Mouse (Mus musculus) gastrocnemius, adult 2 months (tissue): Measurements from ENCODE around the gene Dstn. TPM values are rescaled to one million over a fixed set of nuclear protein-coding genes. Genes with fewer than 3 reads are reported as not detected.

Experiments used
- DNase-seq: peaks from one replicate; pipeline ENCODE4 v3.0.0; 2022
- H3K27ac ChIP-seq: fragments of 200-600 bp; 2 replicates; pipeline ENCODE4 v1.8.1; 2022; ENCODE audit warnings: mild to moderate bottlenecking
- H3K4me3 ChIP-seq: fragments of 200-600 bp; 2 replicates; pipeline ENCODE4 v1.8.1; 2022; ENCODE audit warnings: mild to moderate bottlenecking, moderate library complexity
- CTCF ChIP-seq: fragments of 200-600 bp; IDR thresholded peaks from 2 replicates; pipeline ENCODE4 v1.8.1; 2022; ENCODE audit warnings: antibody characterized with exemption, mild to moderate bottlenecking, moderate library complexity
- intact Hi-C: fragments of 180-260 bp; cut with DNase I; formaldehyde crosslinking; loops from one replicate; pipeline ENCODE4 v1.15.1; 2025
- total RNA-seq, 2 experiments: library from RNA; stranded (reverse); gene quantifications; 2 replicates each; pipeline ENCODE4 v1.2.3; 2021

The Dstn gene
- total RNA-seq, 2 experiments from 2014 or later: 24.9 to 28.2 TPM

DNA sequence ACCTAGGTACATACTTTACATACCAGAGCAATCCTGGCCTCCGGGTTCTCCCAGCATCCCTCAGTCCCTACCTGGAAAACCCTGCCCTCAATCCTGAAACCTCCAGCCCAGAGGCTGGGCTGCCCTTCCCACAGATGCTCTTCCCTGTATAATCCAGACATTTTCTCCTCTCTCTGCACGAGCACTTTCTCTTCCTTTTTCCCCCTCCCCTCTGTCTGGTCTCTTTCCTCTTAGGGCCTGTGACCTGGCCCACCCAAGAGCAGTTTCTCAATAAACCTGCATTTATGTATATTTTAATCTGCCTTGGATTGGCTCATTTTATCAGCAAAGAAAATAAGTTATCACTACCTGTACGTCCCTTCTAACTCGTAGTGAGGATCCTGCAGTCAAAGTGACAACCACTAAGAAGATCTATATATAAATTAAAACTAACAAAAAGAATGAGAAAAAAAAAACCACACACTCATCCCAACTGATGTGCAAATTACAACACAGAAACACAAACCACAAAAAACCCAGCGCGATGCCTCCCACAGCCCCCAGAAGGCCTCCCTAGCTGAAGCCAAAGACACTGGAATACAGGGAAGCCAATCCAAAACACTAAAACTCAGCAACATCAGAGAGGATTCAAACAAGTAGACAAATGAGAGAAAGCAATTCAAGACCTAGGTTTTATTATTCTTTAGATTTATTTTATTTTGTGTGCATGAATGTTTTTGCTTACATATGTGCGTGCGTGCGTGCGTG is 23.6 kb upstream of the Dstn start:
- TF ChIP-seq CTCF: no peak
- intact Hi-C loops: no loop called here
- no peak for DNase-seq
- Histone ChIP-seq H3K4me3 (no peak overlapping the region), H3K27ac (no peak overlapping the region)

DNA sequence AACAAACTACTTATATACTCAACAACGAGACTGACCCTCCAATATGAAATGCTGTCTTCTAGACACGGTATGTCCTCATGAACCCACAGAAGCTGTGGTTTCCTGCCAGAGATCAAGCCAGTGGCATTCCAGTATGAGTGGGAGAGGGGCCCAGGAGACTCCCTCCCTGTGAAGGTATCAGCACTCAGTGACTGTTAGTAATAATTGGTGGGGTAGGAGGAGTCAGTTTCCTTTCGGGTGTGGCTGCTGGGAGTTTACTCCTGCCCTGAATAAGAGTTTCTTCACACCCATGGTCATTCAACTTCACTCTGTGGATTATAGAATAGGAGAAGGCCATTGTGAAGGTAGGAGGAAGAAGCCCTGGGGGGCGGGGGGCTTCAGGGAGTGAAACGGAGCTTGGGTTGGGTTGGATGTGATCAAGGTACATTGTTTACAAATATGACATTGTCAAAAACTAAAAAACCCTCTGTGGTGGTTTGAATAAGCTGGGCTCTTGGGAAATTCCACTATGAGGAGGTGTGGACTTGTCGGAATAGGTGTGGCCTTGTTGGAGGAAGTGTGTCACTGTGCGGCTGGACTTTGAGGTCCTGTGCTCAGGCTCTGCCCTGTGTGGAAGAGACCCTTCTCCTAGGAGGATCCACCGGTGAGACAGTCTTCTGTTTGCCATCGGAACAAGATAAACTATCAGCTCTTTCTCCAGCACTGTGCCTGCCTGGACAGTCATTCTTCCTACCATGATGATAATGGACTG is 15.5 kb upstream of the Dstn start:
- intact Hi-C loops: no loop called here

DNA sequence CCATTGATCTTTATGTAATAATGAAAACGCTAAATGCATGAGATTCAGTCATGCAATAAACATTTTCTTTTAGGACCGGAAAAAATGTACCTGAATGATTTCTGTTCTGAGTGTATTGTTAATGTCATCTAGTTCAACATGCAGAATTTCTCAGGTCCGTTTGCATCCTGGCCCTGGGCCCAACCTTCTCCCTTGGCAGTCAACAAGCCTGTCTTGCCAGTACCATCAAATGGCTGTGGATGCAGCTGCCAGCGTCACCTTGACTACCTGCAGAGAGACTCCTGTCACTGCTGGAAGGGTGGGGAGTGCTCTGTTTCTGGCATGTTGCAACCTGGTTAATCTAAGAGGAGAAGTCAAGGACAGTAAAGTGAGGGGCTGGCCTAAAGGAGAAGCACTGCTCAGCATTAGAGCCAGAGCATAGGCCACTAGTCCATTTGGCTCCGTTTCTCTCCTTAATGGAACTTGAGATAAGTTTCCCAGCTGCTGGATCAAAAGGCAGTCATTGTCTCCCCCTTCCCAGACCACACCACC is 14.2 kb upstream of the Dstn start:
- Histone ChIP-seq H3K27ac (no peak overlapping the region), H3K4me3 (no peak overlapping the region)
- no peak for TF ChIP-seq CTCF
- DNase-seq: no peak
- intact Hi-C loops: no loop called here

More for the DNA sequence above, 15.5 kb upstream of the Dstn start:
- no peak overlapping the region for H3K27ac ChIP-seq
- no peak overlapping the region for H3K4me3 ChIP-seq
- no peak for DNase-seq
- no peak for TF ChIP-seq CTCF

DNA sequence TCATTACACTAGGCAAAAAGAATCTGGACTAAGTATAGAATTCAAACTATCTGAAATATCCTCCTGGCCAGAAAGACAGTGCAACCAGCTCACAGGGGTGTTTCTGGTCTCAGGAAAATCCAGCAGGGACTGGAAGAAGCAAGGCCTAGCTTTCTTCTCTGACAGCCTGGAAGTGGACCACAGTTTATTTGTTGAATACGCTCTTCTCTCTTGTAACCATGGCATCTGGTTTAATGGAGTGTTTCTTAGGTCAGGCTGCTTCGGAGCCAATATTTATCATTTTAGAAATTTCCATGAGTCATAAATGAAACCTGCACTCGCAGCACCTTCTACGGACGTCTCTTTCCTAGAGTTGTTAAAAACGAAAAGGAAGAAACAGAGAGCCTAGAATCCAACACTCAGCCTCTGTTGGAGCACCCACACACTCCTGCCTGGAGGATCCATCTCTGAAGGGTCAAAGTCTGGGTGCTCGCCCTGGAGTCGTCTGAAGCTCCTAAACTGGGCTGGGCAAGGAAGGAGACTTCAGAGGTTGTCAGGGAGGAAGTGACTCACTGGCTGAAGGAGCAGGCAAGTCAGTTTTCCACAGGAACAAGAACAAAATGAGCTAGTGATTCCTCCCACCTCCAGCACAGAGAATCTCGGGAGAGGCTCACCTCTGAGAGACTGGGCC is 11.6 kb upstream of the Dstn start:
- no peak overlapping the region for H3K4me3 ChIP-seq
- intact Hi-C loops: no loop called here
- TF ChIP-seq CTCF: no peak
- H3K27ac ChIP-seq: peak overlapping the region; percentile 76
- peak; percentile 40 for DNase-seq

DNA sequence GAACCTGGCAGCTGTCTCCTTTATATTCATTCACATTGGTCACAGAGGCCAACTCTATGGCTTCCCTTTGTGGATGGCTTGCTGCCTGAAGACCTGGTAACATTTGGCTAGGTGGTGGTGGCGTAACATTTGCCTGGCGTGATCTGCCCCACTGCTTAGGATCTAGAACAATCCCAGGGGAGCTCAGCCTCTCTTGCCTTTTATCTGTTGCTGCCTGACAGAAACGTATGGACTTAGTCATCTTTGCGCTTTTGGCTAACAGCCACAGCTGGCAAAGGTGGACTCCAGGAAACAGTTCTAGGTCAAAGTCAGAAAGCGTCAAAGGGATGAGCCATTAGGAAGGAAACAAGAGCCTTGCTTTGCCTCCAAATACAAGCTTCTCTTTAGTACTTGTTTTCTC is 10.2 kb upstream of the Dstn start:
- no peak for DNase-seq
- H3K4me3 ChIP-seq: no peak overlapping the region
- intact Hi-C loops: no loop called here
- no peak for TF ChIP-seq CTCF
- H3K27ac ChIP-seq: no peak overlapping the region

DNA sequence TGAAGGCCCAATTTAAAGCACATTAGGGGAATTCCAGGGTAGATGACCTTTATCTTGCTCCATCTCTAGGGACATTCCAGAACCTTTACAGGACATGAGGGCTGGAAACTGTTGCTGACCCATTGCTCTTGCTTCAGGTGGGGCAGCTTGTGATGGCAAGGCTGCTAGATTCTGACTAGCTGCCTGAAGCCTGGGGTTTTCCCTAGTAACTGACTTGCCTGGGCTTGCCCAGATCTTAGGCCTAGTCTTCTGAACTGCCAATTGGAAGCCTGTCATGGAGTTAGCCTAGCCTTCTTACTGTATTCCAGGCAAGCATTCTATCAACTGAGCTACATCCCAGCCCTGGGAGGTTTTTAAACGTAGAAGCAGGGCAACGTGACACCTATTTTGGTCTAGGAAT is 5.9 kb upstream of the Dstn start:
- no peak for TF ChIP-seq CTCF
- H3K27ac ChIP-seq: no peak overlapping the region

DNA sequence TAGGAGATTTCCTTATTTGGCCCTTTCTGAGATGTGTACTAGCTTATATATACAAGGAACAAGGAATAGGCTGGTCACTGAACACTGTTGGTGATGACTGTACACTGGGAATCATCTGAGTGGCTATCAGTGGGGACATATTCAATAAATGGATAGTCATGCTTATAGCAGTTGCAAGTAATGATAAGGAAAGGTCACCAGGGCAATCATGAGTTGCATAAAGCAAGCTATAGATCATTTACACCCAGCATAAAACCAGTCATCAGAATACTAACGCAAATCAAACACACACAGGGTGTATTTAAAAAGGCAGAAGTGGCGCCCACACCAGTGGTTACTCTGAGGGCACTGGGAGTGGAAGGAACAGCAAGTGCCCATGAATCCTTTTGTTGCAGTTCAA is 2.9 kb upstream of the Dstn start:
- DNase-seq: no peak
- TF ChIP-seq CTCF: no peak
- intact Hi-C loops: loop anchor here (5.0 kb wide), 1 partner anchor 45 kb away; no protein-coding TSS in a partner anchor
- Histone ChIP-seq H3K4me3 (no peak overlapping the region), H3K27ac (no peak overlapping the region)

More for the DNA sequence above, 5.9 kb upstream of the Dstn start:
- H3K4me3 ChIP-seq: no peak overlapping the region
- no peak for DNase-seq
- intact Hi-C loops: no loop called here

DNA sequence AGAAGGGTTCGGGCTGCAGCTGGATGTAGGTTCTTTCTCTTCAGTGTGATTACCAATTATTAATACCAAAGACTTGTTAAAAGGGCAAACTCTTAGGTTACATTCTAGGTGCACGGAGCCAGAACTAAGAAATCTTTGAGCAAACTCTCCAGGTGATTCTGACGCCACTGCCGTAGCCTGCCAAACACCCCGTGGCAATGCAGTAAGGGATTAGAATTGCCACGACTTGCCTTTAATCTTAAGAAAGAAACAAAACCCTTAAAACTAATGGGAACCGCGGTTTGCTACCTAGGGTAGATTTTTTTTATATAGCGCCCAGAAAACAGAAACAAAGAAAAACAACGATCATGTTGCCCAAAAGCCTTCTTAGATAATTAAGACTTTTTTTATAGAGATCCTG is 899 bp upstream of the Dstn start:
- H3K27ac ChIP-seq: peak overlapping the region; percentile 98
- TF ChIP-seq CTCF: no peak
- intact Hi-C loops: loop anchor here (5.0 kb wide), 1 partner anchor 47 kb away; no protein-coding TSS in a partner anchor
- peak; percentile 31 for DNase-seq
- peak overlapping the region; percentile 75 for H3K4me3 ChIP-seq

DNA sequence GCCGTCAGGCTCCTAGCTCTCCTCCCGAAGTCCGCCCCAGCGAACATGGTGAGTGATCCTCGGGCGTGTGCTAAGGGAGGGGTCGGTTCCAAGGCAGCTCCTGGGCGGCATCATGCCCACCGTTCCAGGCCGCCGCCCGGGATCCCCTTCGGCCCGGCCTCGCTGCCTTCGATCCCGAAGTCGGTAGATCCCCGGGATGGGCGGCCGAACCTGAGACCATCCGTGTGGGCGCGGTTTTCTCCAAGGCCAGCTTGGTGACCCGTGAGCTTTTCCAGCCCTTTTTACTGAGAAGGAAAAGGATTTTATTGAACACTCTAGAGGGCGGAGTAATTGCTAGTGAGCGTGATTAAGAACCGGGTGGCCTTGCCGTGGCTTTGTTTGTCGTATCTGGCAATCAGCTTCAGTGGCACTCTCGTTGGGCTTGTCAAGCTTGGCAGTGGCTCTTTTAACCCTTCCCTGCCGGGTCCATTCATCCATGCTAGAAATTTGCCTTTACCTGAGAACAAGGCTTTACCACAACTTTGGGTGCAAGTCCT is 548 bp downstream of the Dstn start:
- H3K4me3 ChIP-seq: peak overlapping the region; percentile 75

DNA sequence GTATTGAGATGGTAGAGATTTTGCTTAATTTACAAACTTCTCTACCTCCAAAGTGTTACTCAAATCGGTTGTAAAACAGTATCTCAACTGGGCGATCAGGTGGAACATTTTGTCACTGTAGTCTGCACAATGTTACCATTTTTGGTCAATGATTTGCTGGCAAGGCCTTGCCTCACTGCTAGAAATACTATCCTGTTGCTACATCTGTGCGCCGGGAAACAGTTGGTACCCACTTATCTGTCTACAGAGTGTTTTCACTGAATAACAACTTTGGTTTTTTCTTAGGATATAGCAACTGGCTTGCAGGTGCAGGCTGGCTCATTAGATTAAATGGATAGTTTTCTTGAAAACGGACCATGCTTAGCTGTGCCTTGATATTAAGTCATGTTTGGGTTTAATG is 1.1 kb downstream of the Dstn start:
- intact Hi-C loops: loop anchor here (5.0 kb wide), 3 partner anchors 66 to 301 kb away; no protein-coding TSS in a partner anchor
- peak overlapping the region; percentile 98 for H3K27ac ChIP-seq
- H3K4me3 ChIP-seq: peak overlapping the region; percentile 75
- no peak for TF ChIP-seq CTCF
- DNase-seq: no peak

More for the DNA sequence above, 548 bp downstream of the Dstn start:
- H3K27ac ChIP-seq: peak overlapping the region; percentile 98
- intact Hi-C loops: loop anchor here (5.0 kb wide), 3 partner anchors 67 to 302 kb away; no protein-coding TSS in a partner anchor
- no peak for DNase-seq
- TF ChIP-seq CTCF: no peak

DNA sequence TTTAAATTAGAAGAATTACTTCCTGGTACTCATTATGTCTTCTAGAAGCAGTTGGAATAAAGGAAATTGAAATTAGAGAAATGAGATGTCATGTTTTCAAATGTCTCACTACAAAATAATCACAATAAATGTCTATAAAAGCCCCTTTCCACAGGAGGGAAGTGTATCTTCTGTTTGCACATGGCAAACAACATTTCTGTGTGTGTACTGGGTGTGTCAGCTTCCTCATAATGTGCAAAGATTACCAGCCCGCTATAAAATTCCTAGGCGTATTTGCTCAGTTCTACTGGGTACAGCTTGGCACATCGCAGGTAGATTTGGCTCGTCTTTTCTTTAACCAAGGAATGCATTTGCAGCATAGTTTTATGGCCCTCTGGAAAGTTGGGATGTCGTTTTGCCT is 2.5 kb downstream of the Dstn start:
- DNase-seq: no peak
- Histone ChIP-seq H3K27ac (no peak overlapping the region; the same call in 1 of the 2 replicates), H3K4me3 (peak overlapping the region; percentile 75)
- TF ChIP-seq CTCF: no peak
- intact Hi-C loops: loop anchor here (5.0 kb wide), 3 partner anchors 65 to 300 kb away; no protein-coding TSS in a partner anchor

DNA sequence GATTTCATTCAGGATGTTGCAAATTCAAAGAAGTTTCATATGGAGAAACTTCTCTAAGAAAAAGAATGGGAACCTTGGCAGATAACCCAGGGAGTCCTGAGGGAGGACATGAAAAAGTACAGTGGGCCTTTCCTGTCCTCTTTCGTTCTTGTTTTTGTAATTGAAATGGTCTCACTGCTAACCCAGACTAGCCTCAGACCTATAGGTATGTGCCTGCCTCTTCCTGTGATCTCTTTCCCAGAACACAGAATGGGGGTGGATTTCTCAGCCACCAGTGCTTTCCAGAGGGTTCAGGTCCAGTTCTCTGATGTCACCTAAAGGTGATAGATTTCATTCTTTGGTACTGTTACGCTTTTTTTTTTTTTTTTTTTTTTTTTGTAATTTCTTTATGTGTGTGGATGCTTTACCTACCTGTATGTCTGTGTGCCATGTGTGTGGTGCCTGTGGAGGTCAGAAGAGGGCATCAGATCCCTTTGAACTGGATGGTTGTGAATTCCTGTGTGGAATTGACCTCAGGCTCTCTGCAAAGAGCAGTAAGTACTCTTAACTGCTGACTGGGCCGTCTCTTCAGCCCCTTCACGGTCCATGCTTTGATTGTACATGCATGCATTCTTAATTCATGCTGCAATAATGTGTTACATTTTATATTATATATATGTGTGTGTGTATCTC is 3.8 kb downstream of the Dstn start:
- Histone ChIP-seq H3K27ac (peak overlapping the region; percentile 2; the same call in 1 of the 2 replicates), H3K4me3 (peak overlapping the region; percentile 5; the same call in 1 of the 2 replicates)
- DNase-seq: peak; percentile 25
- intact Hi-C loops: loop anchor here (5.0 kb wide), 3 partner anchors 63 to 298 kb away; no protein-coding TSS in a partner anchor
- TF ChIP-seq CTCF: peak; percentile 44
